Mouse (Mus musculus) bone marrow, adult 2 months (tissue): Measurements from ENCODE around the gene Aunip. TPM values are rescaled to one million over a fixed set of nuclear protein-coding genes. Genes with fewer than 3 reads are reported as not detected.
A peak's percentile ranks its signal among the peaks of the same experiment; 100 is the strongest.

Experiments used
- H3K27ac ChIP-seq: fragments of 200-500 bp; 2 replicates; pipeline ENCODE4 v1.5.1; 2012; ENCODE audit warnings: low read depth, mild to moderate bottlenecking, control low read depth, inconsistent platforms, low read length; ENCODE audit not compliant: control insufficient read depth, poor library complexity, insufficient read depth
- H3K4me1 ChIP-seq: fragments of 200-500 bp; 2 replicates; pipeline ENCODE4 v1.6.1; 2011; ENCODE audit warnings: low read length; ENCODE audit not compliant: control insufficient read depth, insufficient read depth
- H3K4me3 ChIP-seq: fragments of 200-500 bp; replicated peaks from 2 replicates; pipeline ENCODE3; 2011; ENCODE audit warnings: mild to moderate bottlenecking, low read depth, low read length, control low read depth; ENCODE audit not compliant: control insufficient read depth
- CTCF ChIP-seq: fragments of 200-500 bp; IDR thresholded peaks from 2 replicates; pipeline ENCODE4 v1.5.1; 2011; ENCODE audit warnings: low read length, control low read depth; ENCODE audit not compliant: control insufficient read depth, insufficient read depth
- POLR2A ChIP-seq: fragments of 200-500 bp; IDR thresholded peaks from 2 replicates; pipeline ENCODE4 v1.6.1; 2011; ENCODE audit warnings: low read depth, mild to moderate bottlenecking, control low read depth, low read length, borderline replicate concordance; ENCODE audit not compliant: control insufficient read depth
- WGBS: fragments of 180-500 bp; shearing (Covaris S2); methylation state at CpG from one replicate; pipeline ENCODE4 v1.1.7; 2018; 5-methylcytosine and 5-hydroxymethylcytosine counted together
- polyA plus RNA-seq: library from polyadenylated mRNA; stranded (reverse); fragments of >200 nt; gene quantifications from 2 replicates; pipeline ENCODE4 v1.2.4, GENCODE M21; 2011; ENCODE audit warnings: low replicate concordance; ENCODE audit not compliant: missing spikeins, insufficient read depth, insufficient read length

The Aunip gene
- polyA plus RNA-seq, 1 experiment, result 13.9 TPM

DNA sequence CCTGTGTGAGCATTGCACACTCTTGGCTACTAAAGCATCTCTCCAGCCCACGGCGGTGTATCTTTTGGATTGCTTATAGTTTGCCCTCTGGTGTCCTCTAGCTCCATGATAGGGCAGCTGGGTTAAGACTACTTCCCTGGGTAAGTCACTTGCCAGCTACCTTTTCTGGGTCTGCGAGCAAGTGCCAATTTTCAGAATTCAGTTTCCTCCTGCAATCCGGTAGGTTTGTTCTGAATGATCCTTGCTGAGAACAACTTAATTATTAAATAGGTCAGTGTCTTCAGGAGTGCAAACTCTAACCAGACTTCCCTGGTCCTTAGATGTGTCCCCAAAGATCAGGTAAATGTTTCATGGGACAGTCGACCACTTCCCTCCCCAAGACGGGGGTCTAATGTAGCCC lies 9.7 kb upstream of the Aunip start:
- no peak overlapping the region for H3K27ac ChIP-seq
- H3K4me1 ChIP-seq, result no peaks in the 10 kb centered on the region; the same call in 1 of the 2 replicates
- WGBS, result 90% methylated on average over 6 of the region's 6 CpGs
- H3K4me3 ChIP-seq, result no peak overlapping the region
- no peak for TF ChIP-seq POLR2A

DNA sequence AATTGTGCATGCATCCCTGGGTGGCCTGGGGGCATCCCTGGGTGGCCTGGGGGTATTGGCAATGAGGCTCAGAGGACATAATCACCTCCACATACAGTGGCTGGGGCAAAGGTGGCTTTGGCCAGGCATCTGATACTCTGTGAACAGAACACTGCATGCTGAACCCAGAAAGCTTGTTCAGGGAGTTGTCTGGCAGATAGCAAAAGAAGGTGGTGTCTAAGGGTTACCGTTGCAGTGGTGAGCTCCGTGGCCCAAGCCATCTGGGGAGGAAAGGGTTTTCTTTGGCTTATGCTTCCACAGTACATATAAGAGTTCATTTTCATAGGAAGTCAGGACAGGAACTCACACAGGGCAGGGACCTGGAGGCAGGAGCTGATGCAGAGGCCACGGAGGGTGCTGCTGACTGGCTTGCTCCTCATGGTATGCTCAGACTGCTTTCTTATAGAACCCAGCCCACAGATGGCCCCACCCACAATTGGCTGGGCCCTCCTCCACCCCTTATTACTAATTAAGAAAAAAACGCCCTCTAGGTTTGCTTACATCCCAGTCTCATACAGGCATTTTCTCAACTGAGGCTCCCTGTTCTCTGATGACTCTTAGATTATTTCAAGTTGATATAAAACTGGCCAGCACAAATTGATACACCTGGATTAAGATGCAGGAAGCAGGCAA lies 7.0 kb upstream of the Aunip start:
- no peak overlapping the region for H3K27ac ChIP-seq
- H3K4me3 ChIP-seq, result no peak overlapping the region
- 57% methylated on average over 4 of the region's 4 CpGs for WGBS
- TF ChIP-seq POLR2A (no peak), CTCF (no peak)
- H3K4me1 ChIP-seq, result no peaks in the 10 kb centered on the region; the same call in 1 of the 2 replicates

DNA sequence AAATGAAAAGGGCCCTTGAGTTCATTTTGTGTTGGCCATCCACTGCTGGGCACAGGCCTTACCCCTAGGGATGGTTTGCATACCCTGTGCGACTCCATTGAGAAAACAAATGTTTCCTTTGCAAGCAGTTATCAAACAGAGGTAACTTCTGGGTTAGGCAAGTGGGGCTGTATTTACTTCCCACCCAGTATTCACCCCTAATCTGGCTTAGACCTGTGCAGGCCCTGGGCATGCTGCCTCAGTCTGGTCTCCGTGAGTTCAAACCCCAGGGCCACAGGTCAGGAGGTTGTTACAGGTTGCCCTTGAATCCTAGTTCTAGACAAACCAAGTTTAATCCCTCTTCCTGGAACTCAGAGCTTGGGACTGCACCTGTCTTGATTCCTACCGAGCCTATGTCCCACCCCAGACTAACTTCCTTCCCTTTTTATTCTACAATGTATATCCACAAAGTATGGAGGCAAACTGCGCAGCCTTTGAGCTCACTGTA lies 5.5 kb upstream of the Aunip start:
- Histone ChIP-seq H3K27ac (no peak overlapping the region; the same call in 1 of the 2 replicates), H3K4me1 (no peaks in the 10 kb centered on the region; the same call in 1 of the 2 replicates), H3K4me3 (no peak overlapping the region)
- WGBS, result 53% methylated on average over 4 of the region's 4 CpGs
- TF ChIP-seq POLR2A (no peak), CTCF (no peak)

DNA sequence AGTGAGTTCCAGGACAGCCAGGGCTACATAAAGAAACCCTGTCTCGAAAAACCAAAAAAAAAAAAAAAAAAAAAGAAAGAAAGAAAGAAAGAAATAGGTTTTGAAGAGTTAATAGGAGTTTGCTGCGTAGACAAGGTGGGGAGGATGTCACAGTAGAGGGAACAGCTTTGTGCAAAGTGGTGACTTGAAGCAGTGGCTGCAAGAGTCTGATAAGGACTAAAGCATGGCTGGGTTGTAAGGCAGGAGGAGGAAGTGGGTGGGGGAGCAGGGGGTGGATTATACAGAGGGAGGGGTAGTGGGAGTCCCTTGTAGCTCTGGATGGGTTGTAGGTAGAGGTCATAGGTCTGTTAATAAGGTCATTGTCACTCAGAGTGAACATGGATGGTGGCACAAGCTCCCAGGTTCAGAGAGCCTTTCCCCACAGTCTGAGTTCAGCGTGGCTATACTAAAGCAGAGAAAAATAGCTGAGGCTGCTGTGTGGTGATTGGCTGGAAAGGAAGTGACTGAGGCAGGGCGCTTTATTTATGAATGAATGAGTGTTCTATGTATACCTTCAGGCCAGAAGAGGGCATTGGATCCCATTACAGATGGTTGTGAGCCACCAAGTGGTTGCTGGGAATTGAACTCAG lies 4.7 kb upstream of the Aunip start:
- H3K4me3 ChIP-seq, result no peak overlapping the region
- no peaks in the 10 kb centered on the region; the same call in 1 of the 2 replicates for H3K4me1 ChIP-seq
- no peak overlapping the region; the same call in 1 of the 2 replicates for H3K27ac ChIP-seq
- TF ChIP-seq POLR2A (no peak), CTCF (no peak)
- 42% methylated on average over 3 of the region's 4 CpGs for WGBS

DNA sequence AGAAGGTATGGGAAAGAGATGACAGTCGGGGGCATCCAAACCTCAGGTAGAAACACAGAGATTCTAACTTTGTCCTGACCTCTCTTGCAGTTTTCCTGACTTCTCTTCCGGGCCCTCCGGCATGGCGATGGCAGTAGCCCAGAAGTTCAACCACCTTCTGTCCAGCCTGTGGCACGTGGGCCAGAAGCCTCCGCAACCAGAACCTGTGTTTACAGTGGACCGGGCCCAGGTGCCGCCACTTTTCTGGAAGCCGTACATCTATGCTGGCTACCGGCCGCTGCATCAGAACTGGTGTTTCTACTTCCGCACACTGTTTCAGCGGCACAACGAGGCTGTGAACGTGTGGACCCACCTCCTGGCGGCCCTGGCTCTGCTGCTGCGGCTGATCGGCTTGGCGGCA lies 4.1 kb upstream of the Aunip start:
- H3K27ac ChIP-seq, result no peak overlapping the region

DNA sequence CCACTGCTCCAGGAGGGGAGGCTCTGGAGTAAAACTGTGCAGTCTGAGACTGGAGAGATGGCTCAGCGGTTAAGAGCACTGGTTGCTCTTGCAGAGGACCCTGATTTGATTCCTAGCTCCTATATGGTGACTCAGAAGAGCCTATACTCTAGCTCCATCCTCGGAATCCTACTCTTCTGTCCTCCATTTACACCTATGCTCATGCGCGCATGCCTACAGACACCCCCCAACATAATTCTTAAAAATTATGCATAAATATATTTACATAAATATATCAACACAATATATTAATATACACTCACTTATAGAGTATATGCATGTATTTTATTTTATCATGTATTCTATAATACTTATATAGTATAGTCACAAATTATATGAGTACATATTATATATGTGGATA lies 403 bp upstream of the Aunip start:
- WGBS, result 94% methylated on average over 4 of the region's 4 CpGs
- H3K4me3 ChIP-seq, result no peak overlapping the region
- H3K27ac ChIP-seq, result no peak overlapping the region
- TF ChIP-seq CTCF (no peak), POLR2A (no peak)
- peaks cover 1% of the 10 kb centered on the region; the same call in 1 of the 2 replicates for H3K4me1 ChIP-seq

More for the DNA sequence above, 4.1 kb upstream of the Aunip start:
- Histone ChIP-seq H3K4me3 (no peak overlapping the region), H3K4me1 (no peaks in the 10 kb centered on the region; the same call in 1 of the 2 replicates)
- TF ChIP-seq POLR2A (no peak), CTCF (no peak)
- 96% methylated on average over 19 of the region's 19 CpGs for WGBS

DNA sequence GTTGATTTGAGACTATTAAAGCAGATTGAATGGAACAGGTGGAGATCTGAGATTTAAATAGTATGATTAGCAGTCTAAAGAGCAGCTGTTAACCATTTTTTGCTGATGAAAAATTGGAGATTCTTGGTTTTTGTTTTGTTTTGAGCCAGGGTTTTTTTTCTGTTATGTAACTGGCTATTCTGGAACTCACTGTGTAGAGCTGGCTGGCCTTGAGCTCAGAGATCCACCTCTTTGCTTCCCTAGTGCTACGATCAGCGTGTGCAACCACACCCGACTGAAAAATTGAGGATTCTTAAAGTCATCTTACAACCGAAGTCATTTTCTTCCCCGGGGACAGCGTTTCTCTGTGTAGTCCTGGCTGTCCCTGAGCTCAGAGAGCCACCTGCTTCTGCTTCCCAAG lies 931 bp downstream of the Aunip start:
- Histone ChIP-seq H3K27ac (0 out of 2 replicates have a peak overlapping the region, but pooled peaks have one; percentile 3), H3K4me1 (peaks cover 1% of the 10 kb centered on the region; the same call in 1 of the 2 replicates), H3K4me3 (peak overlapping the region; percentile 52)
- WGBS, result 27% methylated on average over 6 of the region's 6 CpGs
- no peak for TF ChIP-seq POLR2A
- TF ChIP-seq CTCF, result no peak

DNA sequence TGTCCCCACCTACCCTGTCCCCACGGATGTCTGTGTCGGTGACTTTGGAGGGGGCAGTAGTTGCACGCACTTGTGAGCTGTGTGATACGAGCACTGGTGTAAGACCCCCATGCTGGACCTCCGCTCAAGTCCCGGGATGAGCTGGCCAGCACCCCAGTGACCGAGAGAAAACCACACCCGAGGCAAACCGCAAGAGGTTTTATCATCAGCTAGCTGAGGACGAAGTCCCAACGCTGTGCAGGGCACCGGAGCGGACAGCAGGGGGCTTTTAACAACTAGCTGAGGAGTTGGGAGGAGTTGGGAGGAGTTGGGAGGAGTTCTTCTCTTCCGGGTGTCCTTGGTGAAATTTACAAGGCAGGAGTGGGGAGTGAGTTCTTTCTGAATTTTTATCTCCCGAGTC lies 2.0 kb downstream of the Aunip start:
- TF ChIP-seq POLR2A (no peak), CTCF (peak; percentile 59)
- Histone ChIP-seq H3K4me1 (peaks cover 1% of the 10 kb centered on the region; the same call in 1 of the 2 replicates), H3K4me3 (peak overlapping the region; percentile 59), H3K27ac (peak overlapping the region; percentile 40)
- 3% methylated on average over 15 of the region's 15 CpGs for WGBS

DNA sequence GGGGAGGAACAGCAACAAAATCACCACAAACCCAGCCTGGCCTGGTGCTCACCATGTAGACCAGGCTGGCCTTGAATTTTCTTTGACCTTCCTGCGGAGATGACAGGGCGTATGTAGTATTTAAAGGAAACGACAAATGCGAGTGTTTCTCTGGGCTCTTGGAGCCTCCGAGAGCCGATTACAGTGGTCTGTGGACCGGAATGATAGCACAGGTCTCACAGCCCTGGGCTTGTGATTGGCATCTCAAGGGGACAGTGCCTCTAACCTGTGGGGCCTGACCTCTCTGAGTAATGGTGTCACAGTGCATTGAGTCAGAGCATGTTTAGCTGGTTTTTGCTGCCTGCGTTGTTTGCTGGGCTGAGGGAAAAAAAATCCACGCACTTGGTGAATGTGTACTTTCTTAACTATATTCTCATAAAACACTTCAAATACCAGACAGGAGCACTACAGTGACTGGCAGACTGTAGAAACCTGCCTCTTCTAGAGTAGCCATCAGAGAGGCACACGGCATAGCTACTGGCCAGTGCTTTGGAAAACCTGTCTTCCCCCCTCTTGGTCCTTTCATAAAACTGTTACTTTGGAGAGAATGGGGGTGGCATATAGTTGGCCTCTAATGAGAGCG lies 3.6 kb downstream of the Aunip start:
- H3K27ac ChIP-seq, result no peak overlapping the region
- H3K4me3 ChIP-seq, result no peak overlapping the region
- TF ChIP-seq CTCF (no peak), POLR2A (no peak)
- H3K4me1 ChIP-seq, result peaks cover 1% of the 10 kb centered on the region; the same call in 1 of the 2 replicates
- 92% methylated on average over 11 of the region's 11 CpGs for WGBS
